Mouse (Mus musculus): ENCODE results near the gene Mip.

GRCm38 (mm10) chr10:128210131-128210530 lies 15.5 kb upstream of the Mip start:
- TF ChIP-seq POLR2A (IDR thresholded peaks at IDR 0.05; ENCODE audit: control insufficient read depth, extremely low read depth, insufficient read depth, low read length, poor library complexity) (no peak), CTCF (IDR thresholded peaks at IDR 0.05; ENCODE audit: borderline replicate concordance, control insufficient read depth, extremely low read depth, insufficient read depth, low read length, poor library complexity) (no peak)
